ENCODE assay signal across 20 mouse cellular contexts in the genomic region with DNA sequence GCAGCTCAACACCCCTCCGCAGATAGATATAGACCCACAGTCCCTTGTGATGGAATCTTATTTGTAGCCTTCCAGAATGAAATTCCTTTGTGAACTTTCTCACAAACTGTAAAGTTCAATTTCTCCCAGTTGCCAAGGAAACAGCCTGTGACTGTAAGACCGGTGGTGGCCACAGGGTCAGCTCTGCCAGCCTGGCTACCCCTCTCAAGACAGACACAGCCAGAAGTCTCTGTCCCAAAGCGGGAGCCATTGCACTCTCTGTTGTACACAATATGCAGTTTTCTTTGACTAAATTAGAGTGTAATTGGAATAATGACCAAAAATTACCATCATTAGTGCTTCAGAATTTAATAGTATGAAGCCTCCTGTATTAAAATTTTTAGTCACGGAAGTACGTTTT.
DNase-seq lines count a peak whose midpoint lies in the region; ATAC-seq and TF ChIP-seq lines count a peak whose summit lies in the region.
"Had no signal": no experiment of that assay in that cellular context is flagged by ENCODE, and none has a peak within 500 bp of the region (broad histone marks: within the 10 kb centered on the region; RNA-seq: fewer than 3 reads in every experiment).

No protein-coding gene starts in this region.

- no peak overlapping the region for H3K27ac ChIP-seq in forebrain, embryonic 11.5 days (ENCODE audit: low read depth, low read length)
- no peak overlapping the region for H3K27ac ChIP-seq in forebrain, embryonic 12.5 days
- no peak overlapping the region for H3K27ac ChIP-seq in midbrain, embryonic 11.5 days (ENCODE audit: low read depth, low read length)
- no peak overlapping the region for H3K27ac ChIP-seq in midbrain, postnatal 0 days (ENCODE audit: low read depth, low read length)
- H3K27ac ChIP-seq: embryonic facial prominence, embryonic 13.5 days; heart, embryonic 10.5 days; hindbrain, embryonic 13.5 days had no signal

- 0 out of 2 replicates have a peak, but pooled peaks have one; percentile 51 for ATAC-seq in forebrain, embryonic 11.5 days (replicated peaks; ENCODE audit: low FRiP score)
- no peak for ATAC-seq in forebrain, embryonic 12.5 days (ENCODE audit: low FRiP score)
- ATAC-seq in midbrain, embryonic 11.5 days (ENCODE audit: low FRiP score): no peak
- ATAC-seq in midbrain, postnatal 0 days (ENCODE audit: low FRiP score): no peak
- ATAC-seq: CD4-positive, CD25-positive, alpha-beta regulatory T cell, adult 4 months had no signal

- no peak overlapping the region for H3K4me2 ChIP-seq in forebrain, embryonic 11.5 days (ENCODE audit: low read depth, low read length, severe bottlenecking)
- no peak overlapping the region for H3K4me2 ChIP-seq in forebrain, embryonic 12.5 days
- no peak overlapping the region for H3K4me2 ChIP-seq in midbrain, embryonic 11.5 days
- H3K4me2 ChIP-seq in midbrain, postnatal 0 days (ENCODE audit: low read depth, low read length, poor library complexity, severe bottlenecking): no peak overlapping the region
- H3K4me2 ChIP-seq: embryonic facial prominence, embryonic 13.5 days; hindbrain, embryonic 13.5 days had no signal

- no peaks in the 10 kb centered on the region for H3K36me3 ChIP-seq in forebrain, embryonic 11.5 days (ENCODE audit: control insufficient read depth, insufficient read depth, low read length)
- no peaks in the 10 kb centered on the region for H3K36me3 ChIP-seq in forebrain, embryonic 12.5 days (replicated peaks)
- no peaks in the 10 kb centered on the region for H3K36me3 ChIP-seq in midbrain, embryonic 11.5 days (ENCODE audit: control insufficient read depth, insufficient read depth, low read length)
- no peaks in the 10 kb centered on the region for H3K36me3 ChIP-seq in midbrain, postnatal 0 days (ENCODE audit: insufficient read depth, low read length)
- H3K36me3 ChIP-seq: embryonic facial prominence, embryonic 13.5 days; G1E; heart, embryonic 10.5 days; hindbrain, embryonic 13.5 days had no signal

- no peaks in the 10 kb centered on the region for H3K9me3 ChIP-seq in forebrain, embryonic 11.5 days (ENCODE audit: control insufficient read depth, low read length)
- H3K9me3 ChIP-seq in forebrain, embryonic 12.5 days: no peaks in the 10 kb centered on the region
- H3K9me3 ChIP-seq in midbrain, embryonic 11.5 days (ENCODE audit: control insufficient read depth, low read length): no peaks in the 10 kb centered on the region
- no peaks in the 10 kb centered on the region for H3K9me3 ChIP-seq in midbrain, postnatal 0 days (ENCODE audit: low read length)
- H3K9me3 ChIP-seq: embryonic facial prominence, embryonic 13.5 days; G1E; heart, embryonic 10.5 days; hindbrain, embryonic 13.5 days had no signal

- 82% methylated on average over 5 of the region's 5 CpGs for WGBS in forebrain, embryonic 11.5 days
- 77% methylated on average over 5 of the region's 5 CpGs for WGBS in forebrain, embryonic 12.5 days
- WGBS in midbrain, embryonic 11.5 days: 86% methylated on average over 5 of the region's 5 CpGs
- 73% methylated on average over 5 of the region's 5 CpGs for WGBS in midbrain, postnatal 0 days

- H3K4me3 ChIP-seq in forebrain, embryonic 11.5 days (ENCODE audit: low read depth, low read length): no peak overlapping the region
- H3K4me3 ChIP-seq in forebrain, embryonic 12.5 days (replicated peaks): no peak overlapping the region
- no peak overlapping the region for H3K4me3 ChIP-seq in midbrain, embryonic 11.5 days (ENCODE audit: low read depth, low read length)
- H3K4me3 ChIP-seq in midbrain, postnatal 0 days (ENCODE audit: low read depth, low read length): no peak overlapping the region
- H3K4me3 ChIP-seq: embryonic facial prominence, embryonic 13.5 days; heart, embryonic 10.5 days; hindbrain, embryonic 13.5 days had no signal

- no peaks in the 10 kb centered on the region for H3K4me1 ChIP-seq in forebrain, embryonic 11.5 days (replicated peaks; ENCODE audit: control insufficient read depth, insufficient read depth, low read length)
- no peaks in the 10 kb centered on the region for H3K4me1 ChIP-seq in forebrain, embryonic 12.5 days
- H3K4me1 ChIP-seq in midbrain, embryonic 11.5 days (ENCODE audit: control insufficient read depth, insufficient read depth, low read length): no peaks in the 10 kb centered on the region
- no peaks in the 10 kb centered on the region for H3K4me1 ChIP-seq in midbrain, postnatal 0 days (ENCODE audit: insufficient read depth, low read length)
- H3K4me1 ChIP-seq: embryonic facial prominence, embryonic 13.5 days; heart, embryonic 10.5 days had no signal

- no peak overlapping the region for H3K9ac ChIP-seq in forebrain, embryonic 11.5 days (ENCODE audit: low read length)
- no peak overlapping the region for H3K9ac ChIP-seq in forebrain, embryonic 12.5 days
- no peak overlapping the region for H3K9ac ChIP-seq in midbrain, embryonic 11.5 days (ENCODE audit: low read length)
- no peak overlapping the region for H3K9ac ChIP-seq in midbrain, postnatal 0 days (replicated peaks; ENCODE audit: low read length, poor library complexity, severe bottlenecking)
- H3K9ac ChIP-seq: embryonic facial prominence, embryonic 13.5 days; hindbrain, embryonic 13.5 days had no signal

- no peaks in the 10 kb centered on the region for H3K27me3 ChIP-seq in forebrain, embryonic 11.5 days (ENCODE audit: control insufficient read depth, insufficient read depth, low read length)
- H3K27me3 ChIP-seq in forebrain, embryonic 12.5 days: no peaks in the 10 kb centered on the region
- no peaks in the 10 kb centered on the region for H3K27me3 ChIP-seq in midbrain, embryonic 11.5 days (ENCODE audit: control insufficient read depth, insufficient read depth, low read length)
- no peaks in the 10 kb centered on the region for H3K27me3 ChIP-seq in midbrain, postnatal 0 days (ENCODE audit: insufficient read depth, low read length)
- H3K27me3 ChIP-seq: embryonic facial prominence, embryonic 13.5 days; hindbrain, embryonic 13.5 days had no signal

- DNase-seq in forebrain, embryonic 11.5 days (ENCODE audit: low spot score): no peak
- peak; percentile 62 for DNase-seq in midbrain, embryonic 11.5 days (ENCODE audit: low spot score, missing footprints)
- no peak for DNase-seq in midbrain, postnatal 0 days (ENCODE audit: low spot score)
- peak; percentile 21 for DNase-seq in Muller cell, postnatal 12 days (ENCODE audit: inconsistent ontology term)
- peak; percentile 36 for DNase-seq in retina, embryonic 14.5 days (ENCODE audit: low spot score)
- DNase-seq in c-Kit-positive CD71-positive TER-119-positive erythroid progenitor cells, embryonic 14.5 days (ENCODE audit: low spot score): no peak
- DNase-seq: B cell, adult 2 months; cerebellum, adult 18-20 months; cerebellum, adult 9-11 months; cerebellum, postnatal 36 days; gastrocnemius, postnatal 10 days; heart, adult 18-20 months; heart, postnatal 10 days; heart, postnatal 4 days had no signal

- no peak for TF ChIP-seq CTCF in midbrain, postnatal 0 days (IDR thresholded peaks at IDR 0.05)

Comparison
In these comparisons a context has a peak if more than half of its experiments do, and no peak if none do; other contexts are left out.
1. DNase-seq: peak in midbrain, embryonic 11.5 days (single experiment), Muller cell, postnatal 12 days (single experiment) and retina, embryonic 14.5 days (single experiment); none in forebrain, embryonic 11.5 days (single experiment), midbrain, postnatal 0 days (single experiment) and c-Kit-positive CD71-positive TER-119-positive erythroid progenitor cells, embryonic 14.5 days (single experiment).